20 mouse cellular contexts compared by ENCODE assay signal in genomic region chr14:124036575-124037205, GRCm38 (mm10).
A peak's percentile ranks its signal among the peaks of the same experiment; 100 is the strongest.
DNase-seq lines count a peak whose midpoint lies in the region; ATAC-seq lines count a peak whose summit lies in the region.
"Had no signal": no experiment of that assay in that cellular context is flagged by ENCODE, and none has a peak within 500 bp of the region (broad histone marks: within the 10 kb centered on the region; RNA-seq: fewer than 3 reads in every experiment).

No protein-coding gene starts in this region.

- H3K4me2 ChIP-seq in midbrain, embryonic 11.5 days, result no peak overlapping the region
- H3K4me2 ChIP-seq in hindbrain, embryonic 12.5 days (replicated peaks), result no peak overlapping the region
- no peak overlapping the region for H3K4me2 ChIP-seq in midbrain, embryonic 14.5 days (ENCODE audit: low read length)
- H3K4me2 ChIP-seq: heart, embryonic 12.5 days; liver, embryonic 13.5 days; lung, embryonic 15.5 days had no signal

- H3K27me3 ChIP-seq in midbrain, embryonic 11.5 days (ENCODE audit: control insufficient read depth, insufficient read depth, low read length), result no peaks in the 10 kb centered on the region
- H3K27me3 ChIP-seq in midbrain, embryonic 10.5 days (ENCODE audit: low read depth, poor library complexity, severe bottlenecking), result no peaks in the 10 kb centered on the region
- no peaks in the 10 kb centered on the region for H3K27me3 ChIP-seq in hindbrain, embryonic 12.5 days
- H3K27me3 ChIP-seq in midbrain, embryonic 14.5 days (ENCODE audit: control insufficient read depth, insufficient read depth, low read length), result no peaks in the 10 kb centered on the region
- H3K27me3 ChIP-seq: heart, embryonic 12.5 days; liver, embryonic 13.5 days; lung, embryonic 15.5 days; Patski had no signal

- H3K9ac ChIP-seq in midbrain, embryonic 11.5 days (ENCODE audit: low read length), result no peak overlapping the region
- H3K9ac ChIP-seq in hindbrain, embryonic 12.5 days, result no peak overlapping the region
- no peak overlapping the region for H3K9ac ChIP-seq in midbrain, embryonic 14.5 days (replicated peaks; ENCODE audit: low read length)
- H3K9ac ChIP-seq: heart, embryonic 12.5 days; liver, embryonic 13.5 days; lung, embryonic 15.5 days had no signal

- no peak for DNase-seq in midbrain, embryonic 11.5 days (ENCODE audit: low spot score, missing footprints)
- no peak for DNase-seq in midbrain, embryonic 10.5 days (ENCODE audit: low spot score)
- DNase-seq in midbrain, embryonic 14.5 days, result peak; percentile 60
- peak; percentile 60 for DNase-seq in retina, embryonic 14.5 days (ENCODE audit: low spot score)
- no peak for DNase-seq in spleen, postnatal 10 days (ENCODE audit: low spot score in 2 of 2)
- no peak for DNase-seq in kidney, adult 9 months
- DNase-seq in urinary bladder, postnatal 14 days (ENCODE audit: low spot score), result no peak
- DNase-seq: adrenal gland, postnatal 14 days; cerebellum, adult 9-11 months; layer of hippocampus, postnatal 36 days; liver, embryonic 13.5 days; right cerebral cortex, postnatal 4 days; thymus, postnatal 36 days had no signal

- H3K27ac ChIP-seq in midbrain, embryonic 11.5 days (ENCODE audit: low read depth, low read length), result no peak overlapping the region
- H3K27ac ChIP-seq in midbrain, embryonic 10.5 days (replicated peaks), result no peak overlapping the region
- H3K27ac ChIP-seq in hindbrain, embryonic 12.5 days, result peak overlapping the region; percentile 9; the same call in 1 of the 2 replicates
- peak overlapping the region; percentile 14; the same call in 1 of the 2 replicates for H3K27ac ChIP-seq in midbrain, embryonic 14.5 days (replicated peaks; ENCODE audit: low read depth, low read length)
- H3K27ac ChIP-seq: limb, embryonic 10.5 days; liver, embryonic 13.5 days; lung, embryonic 15.5 days had no signal

- WGBS in midbrain, embryonic 11.5 days, result 32% methylated on average over 1 of the region's 1 CpGs
- 24% methylated on average over 1 of the region's 1 CpGs for WGBS in midbrain, embryonic 10.5 days
- 20% methylated on average over 1 of the region's 1 CpGs for WGBS in hindbrain, embryonic 12.5 days
- WGBS in midbrain, embryonic 14.5 days, result 0% methylated on average over 1 of the region's 1 CpGs

- H3K4me1 ChIP-seq in midbrain, embryonic 11.5 days (ENCODE audit: control insufficient read depth, insufficient read depth, low read length), result peaks cover 2% of the 10 kb centered on the region; the same call in 1 of the 2 replicates
- H3K4me1 ChIP-seq in midbrain, embryonic 10.5 days, result peaks cover 18% of the 10 kb centered on the region
- H3K4me1 ChIP-seq in hindbrain, embryonic 12.5 days, result 0 out of 2 replicates have a peak, but pooled peaks cover 5% of the 10 kb centered on the region
- peaks cover 15% of the 10 kb centered on the region for H3K4me1 ChIP-seq in midbrain, embryonic 14.5 days (ENCODE audit: control insufficient read depth, insufficient read depth, low read length)
- H3K4me1 ChIP-seq: heart, embryonic 12.5 days; limb, embryonic 10.5 days; liver, embryonic 13.5 days; lung, embryonic 15.5 days had no signal

- no peak overlapping the region for H3K4me3 ChIP-seq in midbrain, embryonic 11.5 days (ENCODE audit: low read depth, low read length)
- H3K4me3 ChIP-seq in midbrain, embryonic 10.5 days, result no peak overlapping the region
- no peak overlapping the region for H3K4me3 ChIP-seq in hindbrain, embryonic 12.5 days
- H3K4me3 ChIP-seq in midbrain, embryonic 14.5 days (replicated peaks; ENCODE audit: low read depth, low read length), result no peak overlapping the region
- H3K4me3 ChIP-seq: heart, embryonic 12.5 days; limb, embryonic 10.5 days; liver, embryonic 13.5 days; lung, embryonic 15.5 days had no signal

- no peaks in the 10 kb centered on the region for H3K36me3 ChIP-seq in midbrain, embryonic 11.5 days (ENCODE audit: control insufficient read depth, insufficient read depth, low read length)
- H3K36me3 ChIP-seq in midbrain, embryonic 10.5 days, result no peaks in the 10 kb centered on the region
- no peaks in the 10 kb centered on the region for H3K36me3 ChIP-seq in hindbrain, embryonic 12.5 days
- no peaks in the 10 kb centered on the region for H3K36me3 ChIP-seq in midbrain, embryonic 14.5 days (ENCODE audit: control insufficient read depth, insufficient read depth, low read length)
- H3K36me3 ChIP-seq: heart, embryonic 12.5 days; limb, embryonic 10.5 days; liver, embryonic 13.5 days; lung, embryonic 15.5 days had no signal

- no peaks in the 10 kb centered on the region for H3K9me3 ChIP-seq in midbrain, embryonic 11.5 days (ENCODE audit: control insufficient read depth, low read length)
- no peaks in the 10 kb centered on the region for H3K9me3 ChIP-seq in midbrain, embryonic 10.5 days (replicated peaks)
- H3K9me3 ChIP-seq in hindbrain, embryonic 12.5 days (replicated peaks), result no peaks in the 10 kb centered on the region
- H3K9me3 ChIP-seq in midbrain, embryonic 14.5 days (ENCODE audit: control insufficient read depth, low read length), result no peaks in the 10 kb centered on the region
- H3K9me3 ChIP-seq: heart, embryonic 12.5 days; limb, embryonic 10.5 days; liver, embryonic 13.5 days; lung, embryonic 15.5 days had no signal

- ATAC-seq in midbrain, embryonic 11.5 days (ENCODE audit: low FRiP score), result peak; percentile 67
- peak; percentile 85 for ATAC-seq in hindbrain, embryonic 12.5 days (ENCODE audit: low FRiP score)
- no peak; the same call in 1 of the 2 replicates for ATAC-seq in midbrain, embryonic 14.5 days (ENCODE audit: low FRiP score, low TSS enrichment)
- ATAC-seq: activated CD4-positive, CD25-positive, alpha-beta regulatory T cell, adult 4 months; intestine, embryonic 16.5 days; Patski had no signal

Comparison
In these comparisons a context has a peak if more than half of its experiments do, and no peak if none do; other contexts are left out.
1. DNase-seq: peak in midbrain, embryonic 14.5 days (single experiment) and retina, embryonic 14.5 days (single experiment); none in midbrain, embryonic 11.5 days (single experiment), midbrain, embryonic 10.5 days (single experiment), spleen, postnatal 10 days (0 of 2), kidney, adult 9 months (single experiment) and urinary bladder, postnatal 14 days (single experiment).
2. H3K27ac ChIP-seq: peak in hindbrain, embryonic 12.5 days (single experiment) and midbrain, embryonic 14.5 days (single experiment); none in midbrain, embryonic 11.5 days (single experiment) and midbrain, embryonic 10.5 days (single experiment).